20 mouse cellular contexts compared by ENCODE assay signal in genomic region chr13:110944061-110944460, GRCm38 (mm10).
DNase-seq lines count a peak whose midpoint lies in the region; ATAC-seq and TF ChIP-seq lines count a peak whose summit lies in the region.
"Had no signal": no experiment of that assay in that cellular context is flagged by ENCODE, and none has a peak within 500 bp of the region (broad histone marks: within the 10 kb centered on the region; RNA-seq: fewer than 3 reads in every experiment).

No protein-coding gene starts in this region.

- no peak overlapping the region for H3K4me2 ChIP-seq in kidney, postnatal 0 days (ENCODE audit: low read length)
- H3K4me2 ChIP-seq: hindbrain, embryonic 12.5 days; intestine, embryonic 15.5 days; kidney, embryonic 15.5 days; liver, embryonic 11.5 days; lung, embryonic 15.5 days; neural tube, embryonic 12.5 days had no signal

- peak; percentile 32 for DNase-seq in kidney, postnatal 0 days (ENCODE audit: low spot score)
- no peak for DNase-seq in kidney, adult 8-10 months
- DNase-seq in embryo, embryonic 10.5 days (ENCODE audit: low spot score): peak; percentile 60
- peak; percentile 70 for DNase-seq in mesoderm, embryonic 11.5 days (ENCODE audit: low read depth, low spot score)
- DNase-seq in layer of hippocampus, postnatal 36 days: no peak
- DNase-seq in spleen, postnatal 4 days (ENCODE audit: low spot score in 2 of 2): no peak
- DNase-seq: adrenal gland, adult 2 months; cerebellum, adult 11 months; cerebellum, postnatal 25 days; forebrain, postnatal 0 days; gastrocnemius, postnatal 25 days; right cerebral cortex, postnatal 25 days had no signal

- no peak for TF ChIP-seq POLR2A in embryonic fibroblast, embryonic 13.5 days (IDR thresholded peaks at IDR 0.05; ENCODE audit: low read depth, low read length)

- no peaks in the 10 kb centered on the region for H3K9me3 ChIP-seq in kidney, postnatal 0 days (replicated peaks; ENCODE audit: low read length)
- H3K9me3 ChIP-seq: hindbrain, embryonic 12.5 days; intestine, embryonic 15.5 days; kidney, embryonic 15.5 days; lung, embryonic 15.5 days; neural tube, embryonic 12.5 days had no signal

- no peak overlapping the region for H3K4me3 ChIP-seq in kidney, postnatal 0 days (replicated peaks; ENCODE audit: low read depth, low read length)
- no peak overlapping the region for H3K4me3 ChIP-seq in embryonic fibroblast, embryonic 13.5 days (ENCODE audit: insufficient read depth, low read length)
- H3K4me3 ChIP-seq: hindbrain, embryonic 12.5 days; intestine, embryonic 15.5 days; kidney, embryonic 15.5 days; lung, embryonic 15.5 days; neural tube, embryonic 12.5 days had no signal

- WGBS in kidney, postnatal 0 days: 31% methylated on average over 4 of the region's 4 CpGs

- H3K4me1 ChIP-seq in kidney, postnatal 0 days (replicated peaks; ENCODE audit: insufficient read depth, low read length): no peaks in the 10 kb centered on the region
- H3K4me1 ChIP-seq in embryonic fibroblast, embryonic 13.5 days (ENCODE audit: control insufficient read depth, insufficient read depth, low read length): peaks cover 16% of the 10 kb centered on the region
- H3K4me1 ChIP-seq: hindbrain, embryonic 12.5 days; intestine, embryonic 15.5 days; lung, embryonic 15.5 days; neural tube, embryonic 12.5 days had no signal

- TF ChIP-seq CTCF in kidney, postnatal 0 days (IDR thresholded peaks at IDR 0.05; ENCODE audit: low read depth): no peak
- no peak for TF ChIP-seq CTCF in embryonic fibroblast, embryonic 13.5 days (IDR thresholded peaks at IDR 0.05; ENCODE audit: borderline replicate concordance, insufficient read depth, low read length)

- no peaks in the 10 kb centered on the region for H3K27me3 ChIP-seq in kidney, postnatal 0 days (ENCODE audit: insufficient read depth, low read length)
- H3K27me3 ChIP-seq: hindbrain, embryonic 12.5 days; intestine, embryonic 15.5 days; kidney, embryonic 15.5 days; lung, embryonic 15.5 days; neural tube, embryonic 12.5 days had no signal

- no peak for ATAC-seq in kidney, postnatal 0 days (replicated peaks; ENCODE audit: low FRiP score, low read depth)
- no peak for ATAC-seq in frontal cortex, adult (ENCODE audit: low TSS enrichment)
- ATAC-seq: forebrain, postnatal 0 days; intestine, embryonic 15.5 days had no signal

- no peak overlapping the region for H3K9ac ChIP-seq in kidney, postnatal 0 days (ENCODE audit: low read depth, low read length)
- H3K9ac ChIP-seq: forebrain, postnatal 0 days; hindbrain, embryonic 12.5 days; intestine, embryonic 15.5 days; kidney, embryonic 15.5 days; lung, embryonic 15.5 days; neural tube, embryonic 12.5 days had no signal

- no peaks in the 10 kb centered on the region for H3K36me3 ChIP-seq in kidney, postnatal 0 days (ENCODE audit: insufficient read depth, low read length)
- H3K36me3 ChIP-seq: hindbrain, embryonic 12.5 days; intestine, embryonic 15.5 days; kidney, embryonic 15.5 days; lung, embryonic 15.5 days; neural tube, embryonic 12.5 days had no signal

- no peak overlapping the region for H3K27ac ChIP-seq in kidney, postnatal 0 days
- H3K27ac ChIP-seq in embryonic fibroblast, embryonic 13.5 days (ENCODE audit: insufficient read depth, low read length): peak overlapping the region; percentile 100
- H3K27ac ChIP-seq: hindbrain, embryonic 12.5 days; intestine, embryonic 15.5 days; kidney, embryonic 15.5 days; lung, embryonic 15.5 days; neural tube, embryonic 12.5 days had no signal

Comparison
In these comparisons a context has a peak if more than half of its experiments do, and no peak if none do; other contexts are left out.
1. DNase-seq: peak in kidney, postnatal 0 days (single experiment), embryo, embryonic 10.5 days (single experiment) and mesoderm, embryonic 11.5 days (single experiment); none in kidney, adult 8-10 months (0 of 2), layer of hippocampus, postnatal 36 days (0 of 2) and spleen, postnatal 4 days (0 of 2).